Mouse (Mus musculus) ovary, postnatal 36 days (tissue): ENCODE measurements at regions not wholly inside any gene's neighbourhood (a gene's known extent, or its start where the extent isn't known, plus 50 kb on each side); places are given as distances from the start of the nearest gene placed in this dataset.

Experiments used
- DNase-seq: peaks from one replicate; pipeline ENCODE4 v3.0.0; 2022; ENCODE audit warnings: low spot score, mixed read lengths

DNA sequence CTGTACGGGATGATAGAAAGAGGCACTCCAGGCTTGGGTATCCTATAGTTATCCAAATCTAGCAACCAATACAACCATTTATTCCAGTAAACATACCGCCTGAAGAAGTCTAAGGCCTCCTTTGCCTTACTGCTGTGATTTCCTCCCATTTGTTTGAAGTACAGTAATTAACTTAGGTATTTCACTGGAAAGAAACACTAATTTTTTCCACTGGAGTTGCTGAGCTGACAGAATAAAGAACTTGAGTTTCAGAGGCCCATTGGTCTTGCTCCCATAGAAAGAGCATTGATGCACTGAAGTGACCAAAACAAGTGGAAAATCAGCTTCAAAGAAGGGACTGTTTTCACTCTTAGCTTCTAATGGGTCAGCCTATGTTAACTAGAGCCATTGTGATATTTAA, 1100.8 kb upstream of the Gm7489 start:
- DNase-seq: no peak

- no peak for DNase-seq
These were observed 1099.5 kb upstream of the Gm7489 start for GRCm38 (mm10) chr15:52785196-52785595.

GRCm38 (mm10) chr15:52785976-52786375, 1098.7 kb upstream of the Gm7489 start:
- DNase-seq: no peak

GRCm38 (mm10) chr15:52805479-52806199, 1079.1 kb upstream of the Gm7489 start:
- no peak for DNase-seq

DNA sequence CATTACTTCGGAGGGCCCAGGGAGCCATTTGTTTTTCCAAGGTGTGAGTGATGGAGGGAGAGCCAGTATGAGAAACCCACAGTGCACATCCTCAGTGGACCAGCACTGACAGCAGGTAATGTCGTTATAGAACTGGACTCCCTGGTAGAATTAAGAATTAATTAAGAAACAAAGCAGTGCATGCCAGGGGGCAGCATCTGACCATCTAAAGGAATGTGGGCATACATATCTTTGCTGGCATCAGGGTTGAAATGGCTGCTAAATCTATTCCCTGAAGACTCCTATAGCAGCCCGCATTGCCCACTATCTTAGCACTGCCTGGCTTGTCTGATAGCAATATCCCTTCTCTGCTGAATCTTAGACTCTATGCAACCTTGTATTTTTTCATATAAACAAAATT, 1076.1 kb upstream of the Gm7489 start:
- peak; percentile 9 for DNase-seq

DNA sequence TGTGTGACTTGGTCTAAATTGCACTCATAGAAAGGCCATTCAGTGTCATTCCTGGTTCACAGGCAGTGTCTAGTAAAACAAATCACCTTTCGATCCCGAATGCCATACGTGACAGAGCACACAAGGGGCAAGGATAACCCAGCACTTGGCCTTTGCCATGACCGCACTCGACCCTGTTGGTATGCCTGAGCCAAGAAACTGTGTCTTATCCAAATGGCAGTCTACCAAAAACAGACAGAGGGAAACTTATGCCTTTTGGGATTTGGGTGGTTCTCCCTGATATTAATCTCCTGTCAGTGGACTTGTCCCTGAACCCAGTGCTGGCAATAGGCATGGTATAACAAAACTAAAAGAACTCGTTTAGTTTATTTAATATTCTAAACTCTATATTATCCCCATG, 1063.9 kb upstream of the Gm7489 start:
- DNase-seq: no peak

- no peak for DNase-seq
These were observed 1047.8 kb upstream of the Gm7489 start for GRCm38 (mm10) chr15:52836896-52837295.

GRCm38 (mm10) chr15:52848132-52848531, 1036.6 kb upstream of the Gm7489 start:
- no peak for DNase-seq

DNA sequence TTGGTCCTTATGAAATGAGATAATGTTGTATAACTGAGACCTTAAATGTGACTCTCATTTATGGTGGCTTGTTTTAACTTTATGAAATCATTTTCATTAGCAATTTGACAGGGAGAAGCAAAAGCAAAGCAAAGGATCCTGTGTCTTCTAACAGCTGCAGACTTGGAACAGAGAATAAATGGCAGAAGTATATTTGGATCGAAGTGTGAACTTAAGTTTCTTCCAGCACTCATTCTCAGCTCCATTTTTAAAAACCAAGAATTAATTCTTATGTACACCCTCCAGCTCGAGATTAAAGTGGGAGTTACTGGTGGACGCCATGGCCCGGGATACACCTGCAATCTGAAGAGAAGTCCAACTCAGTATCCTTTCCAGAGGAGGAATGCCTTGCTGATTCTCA, 1026.0 kb upstream of the Gm7489 start:
- no peak for DNase-seq

DNA sequence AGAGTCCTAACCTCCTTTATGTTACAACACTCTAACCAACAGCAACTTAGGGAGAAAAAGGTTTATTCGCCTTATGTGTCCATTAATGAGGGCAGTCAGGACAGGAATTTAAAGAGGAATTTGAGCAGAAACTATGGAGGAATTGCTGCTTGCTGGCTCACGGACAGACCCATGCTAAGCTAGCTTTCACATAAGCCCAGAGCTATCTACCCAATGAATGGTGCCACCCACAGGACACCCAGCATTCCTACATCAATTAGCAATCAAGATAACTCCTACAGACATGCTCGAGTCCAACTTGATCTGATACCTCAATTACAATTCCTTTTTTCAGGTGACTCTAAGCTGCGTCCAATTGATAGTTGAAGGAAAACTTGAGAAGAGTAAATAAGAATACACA, 1021.2 kb upstream of the Gm7489 start:
- no peak for DNase-seq

DNA sequence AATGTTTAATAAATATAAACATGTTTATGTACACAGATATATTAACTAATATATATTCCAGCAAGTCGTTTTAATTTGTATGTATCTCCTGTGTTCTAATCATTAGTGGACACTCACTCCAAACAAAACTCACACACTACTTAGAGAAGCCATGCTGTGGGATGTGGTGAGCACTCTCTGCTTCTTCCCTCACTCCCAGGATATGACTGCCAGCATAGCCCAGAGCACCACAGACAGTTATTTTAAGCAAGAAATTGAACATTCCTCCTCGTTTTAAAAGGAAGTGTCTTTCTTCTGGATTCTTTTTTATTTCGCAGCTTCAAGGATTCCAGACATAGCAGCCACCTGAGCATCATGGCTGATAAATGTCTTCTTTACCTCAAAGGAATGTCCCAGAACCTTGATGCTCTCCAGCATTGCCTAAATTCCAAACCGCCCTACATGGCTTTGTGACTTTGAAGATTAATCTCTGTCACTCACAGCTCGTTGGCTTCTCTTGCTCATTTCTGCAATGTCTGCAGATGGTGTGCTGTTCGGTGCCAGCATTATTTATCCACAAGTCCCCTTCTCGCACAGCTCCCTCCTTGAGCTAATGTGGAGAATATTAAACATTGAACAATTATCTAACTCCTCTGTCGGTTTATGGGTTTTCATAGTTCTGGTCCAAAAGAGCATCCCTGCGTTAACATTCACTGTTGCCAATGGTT, 992.3 kb upstream of the Gm7489 start:
- no peak for DNase-seq

DNA sequence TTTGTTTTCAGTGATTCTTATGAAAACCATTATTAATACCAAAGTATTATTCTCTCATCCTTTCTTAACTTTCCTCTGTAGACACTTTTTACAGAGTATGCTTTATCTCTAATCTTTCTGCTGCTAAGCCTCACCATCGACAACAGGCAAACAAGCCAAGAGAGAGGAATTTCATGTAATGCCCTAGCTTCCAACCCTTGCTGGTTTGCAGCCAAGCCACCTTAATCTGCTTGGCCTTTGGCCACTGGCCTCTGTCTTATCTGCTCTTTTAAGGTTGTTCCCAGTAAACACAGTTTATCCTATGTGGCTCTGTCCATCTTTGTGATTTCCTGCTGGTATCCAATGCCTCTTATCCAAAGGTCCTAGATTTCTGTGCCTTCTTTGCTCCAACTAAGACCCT, 986.6 kb upstream of the Gm7489 start:
- peak; percentile 15 for DNase-seq

DNA sequence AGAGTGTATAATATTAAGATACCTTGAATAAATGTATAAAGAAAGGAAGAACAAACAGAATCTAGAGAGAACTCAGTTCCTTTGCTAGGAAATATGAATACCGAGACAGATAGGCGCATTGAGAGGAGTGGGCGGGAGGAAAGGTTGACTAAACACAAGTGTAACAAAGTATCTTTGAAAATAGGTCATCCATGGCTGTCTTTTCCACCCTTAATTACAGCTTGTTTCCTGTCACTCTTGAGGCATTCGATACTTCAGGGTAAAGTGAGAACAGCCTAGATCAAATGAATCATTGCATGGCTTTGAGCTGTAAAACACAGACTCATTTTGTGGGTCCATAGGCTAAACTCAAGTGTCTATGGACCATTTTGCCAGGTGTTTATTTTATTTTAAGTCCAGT, 985.3 kb upstream of the Gm7489 start:
- DNase-seq: no peak

DNA sequence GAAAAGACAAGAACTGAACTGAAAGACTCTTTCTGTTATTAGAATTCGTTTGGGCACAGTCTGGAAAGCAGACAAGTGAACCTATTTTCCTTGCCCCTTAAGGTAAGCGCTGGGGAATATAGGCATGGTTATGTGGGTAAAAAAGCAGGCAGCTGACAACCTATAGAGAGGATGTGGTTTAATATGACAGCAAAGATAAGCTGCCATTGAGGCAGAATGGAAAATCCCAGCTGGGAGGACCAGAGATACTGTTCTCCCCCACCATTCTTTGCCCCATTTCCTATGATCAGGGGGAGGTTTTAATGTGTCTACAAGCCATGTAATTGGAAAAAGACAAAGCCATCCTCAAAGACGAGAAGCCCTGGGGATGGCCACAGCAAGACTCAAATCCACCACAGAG, 984.9 kb upstream of the Gm7489 start:
- no peak for DNase-seq

DNA sequence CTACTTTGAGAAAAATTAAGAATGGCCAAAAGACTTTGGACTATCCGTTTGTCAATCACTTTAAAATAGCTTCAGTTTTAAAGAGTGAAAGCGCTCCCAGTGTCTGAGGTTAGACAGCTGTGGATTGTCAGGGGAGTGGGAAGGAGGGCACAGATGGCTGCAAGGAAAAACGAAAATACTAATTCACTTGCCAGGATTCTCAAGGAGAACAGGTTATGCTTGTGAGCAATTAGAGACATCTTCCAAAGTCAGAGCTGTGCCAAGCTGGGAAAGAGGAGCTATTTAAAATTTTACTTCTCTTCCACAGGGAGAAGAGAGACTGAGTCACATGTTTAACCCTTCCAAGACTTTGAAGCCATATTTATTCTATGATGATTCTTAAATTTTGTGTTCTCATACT, 979.5 kb upstream of the Gm7489 start:
- DNase-seq: no peak

DNA sequence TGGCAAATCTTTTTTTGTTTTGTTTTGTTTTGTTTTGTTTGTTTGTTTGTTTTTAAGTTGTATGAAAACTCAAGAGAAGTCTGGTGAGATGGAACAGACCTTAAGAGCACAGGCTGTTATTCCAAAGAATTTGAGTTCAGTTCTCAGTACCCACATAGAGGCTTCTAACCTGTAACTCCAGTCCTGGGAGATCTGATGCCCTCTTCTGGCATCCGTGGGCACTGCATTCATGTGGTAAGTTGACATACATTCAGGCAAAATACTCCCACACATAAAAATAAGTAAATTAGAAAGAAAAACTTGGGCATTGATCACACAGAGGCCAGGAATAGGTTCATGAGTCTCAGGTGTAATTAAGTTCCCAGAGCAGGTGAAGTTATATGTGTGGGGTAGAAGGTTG, 977.5 kb upstream of the Gm7489 start:
- no peak for DNase-seq

DNA sequence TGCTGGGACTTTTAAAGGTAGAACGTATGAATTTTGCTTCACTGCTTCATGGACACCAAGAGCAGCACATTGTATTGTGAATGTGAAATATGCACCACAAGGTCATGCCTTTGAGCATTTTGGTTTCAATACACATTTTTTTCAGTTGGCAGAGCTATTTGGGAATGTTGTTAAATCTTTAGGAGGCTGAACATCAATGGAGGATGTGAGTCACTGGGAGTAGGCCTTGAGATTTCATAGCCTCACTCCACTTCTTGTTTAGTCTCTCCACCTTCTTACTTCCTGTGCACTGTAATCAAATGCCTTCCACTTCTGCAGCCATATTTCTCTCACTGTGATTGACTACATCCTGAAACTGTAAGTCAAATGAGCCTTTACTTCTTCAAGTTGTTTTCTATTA, 962.4 kb upstream of the Gm7489 start:
- no peak for DNase-seq

DNA sequence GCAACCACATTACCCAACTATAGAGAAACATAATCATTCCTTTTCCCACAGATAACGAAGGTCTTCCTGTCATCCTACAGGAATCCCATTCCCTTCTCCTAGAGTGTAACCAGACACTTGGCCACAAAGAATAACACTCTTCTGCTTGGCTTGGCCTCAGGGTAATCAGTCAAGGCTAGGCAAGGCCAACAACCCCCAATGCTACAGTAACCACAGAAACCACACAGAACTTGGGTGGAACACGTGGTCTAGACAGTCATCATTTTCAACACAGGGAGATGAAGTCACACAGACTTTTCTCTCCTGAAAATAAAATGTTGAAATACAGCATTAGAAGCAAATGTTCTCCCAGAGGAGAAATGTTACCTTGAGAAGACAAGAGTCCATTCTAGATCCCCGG, 956.3 kb upstream of the Gm7489 start:
- peak; percentile 5 for DNase-seq

DNA sequence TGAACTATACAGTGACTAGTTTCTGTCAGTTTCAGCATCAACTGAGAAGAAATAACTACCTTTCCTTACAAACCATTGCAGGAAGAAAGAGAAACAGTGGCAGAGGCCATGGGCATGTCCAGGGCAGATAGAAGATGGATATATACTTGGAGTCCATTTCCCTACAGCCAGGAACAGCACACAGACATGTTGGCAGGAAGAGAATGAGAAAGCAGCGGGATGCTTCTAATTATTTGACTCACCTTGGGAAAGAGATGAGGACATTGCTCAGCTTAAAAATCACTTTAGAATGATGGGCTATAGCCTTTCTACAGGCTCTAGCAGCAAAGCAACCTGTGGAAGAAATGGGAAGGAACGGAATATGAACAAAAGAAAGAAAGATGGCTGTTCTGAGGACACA, 947.6 kb upstream of the Gm7489 start:
- DNase-seq: no peak

DNA sequence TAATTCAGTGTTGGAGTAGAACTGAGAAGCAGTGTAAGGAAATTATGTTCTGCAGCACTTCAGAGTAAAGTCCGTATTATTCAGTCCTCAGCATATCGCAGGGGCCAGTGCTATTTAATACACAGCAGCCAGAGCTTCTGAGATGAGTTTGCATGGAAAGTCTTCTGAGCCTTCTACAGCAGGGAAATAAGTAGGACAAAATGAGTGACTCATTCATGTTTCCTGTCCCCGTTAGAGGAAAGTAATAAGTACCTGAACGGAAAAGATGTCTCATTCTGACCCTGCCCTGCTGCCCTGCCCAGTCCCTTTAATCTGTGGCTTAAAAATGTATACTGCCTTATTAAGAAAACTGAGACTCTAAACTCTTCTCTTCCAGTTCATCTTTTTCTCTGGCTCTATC, 940.1 kb upstream of the Gm7489 start:
- DNase-seq: no peak

- DNase-seq: no peak
These were observed 936.5 kb upstream of the Gm7489 start for GRCm38 (mm10) chr15:52948196-52948595.

GRCm38 (mm10) chr15:52953480-52953879, 931.2 kb upstream of the Gm7489 start:
- no peak for DNase-seq

- DNase-seq: no peak
These were observed 929.8 kb upstream of the Gm7489 start for GRCm38 (mm10) chr15:52954715-52955593.
